Comparison of ENCODE assay signal across 7 mouse cellular contexts in genomic region chr1:97771118-97771517, GRCm38 (mm10). TPM values are rescaled to one million over a fixed set of nuclear protein-coding genes. Genes with fewer than 3 reads are reported as not detected.
DNase-seq lines count a peak whose midpoint lies in the region; ATAC-seq and TF ChIP-seq lines count a peak whose summit lies in the region.

No protein-coding gene starts in this region.

- peaks cover 37% of the 10 kb centered on the region for H3K4me1 ChIP-seq in G1E (ENCODE audit: insufficient read depth, low read depth, low read length)
- peaks cover 28% of the 10 kb centered on the region for H3K4me1 ChIP-seq in heart, embryonic 13.5 days
- peaks cover 7% of the 10 kb centered on the region for H3K4me1 ChIP-seq in liver, postnatal 0 days (ENCODE audit: insufficient read depth)

- TF ChIP-seq EP300 in liver, postnatal 0 days (IDR thresholded peaks at IDR 0.05; ENCODE audit: low read depth): peak; percentile 58

- H3K9me3 ChIP-seq in G1E (replicated peaks): no peaks in the 10 kb centered on the region
- no peaks in the 10 kb centered on the region for H3K9me3 ChIP-seq in heart, embryonic 13.5 days
- no peaks in the 10 kb centered on the region for H3K9me3 ChIP-seq in liver, postnatal 0 days (ENCODE audit: low read length)

- TF ChIP-seq CTCF in G1E (IDR thresholded peaks at IDR 0.05; ENCODE audit: low read depth, low read length): no peak
- no peak for TF ChIP-seq CTCF in liver, postnatal 0 days (IDR thresholded peaks at IDR 0.05; ENCODE audit: low read depth)

- H3K27ac ChIP-seq in heart, embryonic 13.5 days (replicated peaks): peak overlapping the region; percentile 53; the same call in 1 of the 2 replicates
- H3K27ac ChIP-seq in liver, postnatal 0 days (ENCODE audit: low read depth): peak overlapping the region; percentile 99

- peak; percentile 15 for ATAC-seq in G1E (ENCODE audit: extremely low read depth, insufficient number of reproducible peaks, low FRiP score, poor library complexity, severe bottlenecking)
- ATAC-seq in heart, embryonic 13.5 days (ENCODE audit: extremely low read depth, insufficient number of reproducible peaks, low FRiP score, low TSS enrichment): no peak
- peak; percentile 58 for ATAC-seq in liver, postnatal 0 days
- no peak for ATAC-seq in CD4-positive, CD25-positive, alpha-beta regulatory T cell, adult 4 months

- H3K27me3 ChIP-seq in G1E (ENCODE audit: insufficient read depth, low read length): no peaks in the 10 kb centered on the region
- no peaks in the 10 kb centered on the region for H3K27me3 ChIP-seq in heart, embryonic 13.5 days (replicated peaks)
- no peaks in the 10 kb centered on the region for H3K27me3 ChIP-seq in liver, postnatal 0 days (ENCODE audit: insufficient read depth, low read length)

- peak overlapping the region; percentile 71 for H3K4me2 ChIP-seq in heart, embryonic 13.5 days
- peak overlapping the region; percentile 83 for H3K4me2 ChIP-seq in liver, postnatal 0 days (ENCODE audit: low read depth, low read length)

- peaks cover 17% of the 10 kb centered on the region for H3K36me3 ChIP-seq in G1E (replicated peaks)
- peaks cover 5% of the 10 kb centered on the region; the same call in 1 of the 2 replicates for H3K36me3 ChIP-seq in heart, embryonic 13.5 days
- H3K36me3 ChIP-seq in liver, postnatal 0 days (replicated peaks; ENCODE audit: insufficient read depth, low read length): no peaks in the 10 kb centered on the region

- WGBS in heart, embryonic 13.5 days: 49% methylated on average over 7 of the region's 7 CpGs
- WGBS in liver, postnatal 0 days (ENCODE audit: insufficient replicate concordance): 42% methylated on average over 7 of the region's 7 CpGs

- peak overlapping the region; percentile 100 for H3K4me3 ChIP-seq in G1E (ENCODE audit: low read depth, low read length)
- peak overlapping the region; percentile 90 for H3K4me3 ChIP-seq in heart, embryonic 13.5 days
- peak overlapping the region; percentile 83 for H3K4me3 ChIP-seq in liver, postnatal 0 days (ENCODE audit: low read depth, low read length)

- peak overlapping the region; percentile 62; the same call in 1 of the 2 replicates for H3K9ac ChIP-seq in heart, embryonic 13.5 days
- no peak overlapping the region for H3K9ac ChIP-seq in liver, postnatal 0 days (replicated peaks)

- DNase-seq in G1E (ENCODE audit: low spot score): no peak
- DNase-seq in adrenal gland, postnatal 25 days: peak; percentile 10
- DNase-seq in liver, postnatal 0 days: peak; percentile 45
- no peak for DNase-seq in natural killer cell, adult 2 months (ENCODE audit: low spot score in 2 of 2)
- DNase-seq in right cerebral cortex, postnatal 14 days: no peak

RNA-seq across cellular contexts. Expression of gene Ppip5k2, which starts 0.9 kb away (rescaled TPM):
- total RNA-seq in G1E (2014; fragmentation: Nextera tagmentation): 94.3 and 103 TPM in 2 replicates
- total RNA-seq in G1E (2017): 65.1 and 71.2 TPM in 2 replicates
- 8.9 and 10.0 TPM in 2 replicates for polyA plus RNA-seq in G1E (2012)
- total RNA-seq in adrenal gland, postnatal 25 days (2021): 17.6 and 19.5 TPM in 2 replicates
- polyA plus RNA-seq in heart, embryonic 13.5 days (2015; fragmentation: Nextera tagmentation; extraction: Ambion mirVana): 32.2 and 33.1 TPM in 2 replicates
- polyA plus RNA-seq in liver, postnatal 0 days (2015; fragmentation: Nextera tagmentation; extraction: Ambion mirVana): 8.1 and 10.1 TPM in 2 replicates
- polyA plus RNA-seq in CD4-positive, CD25-positive, alpha-beta regulatory T cell, adult 4 months (2017; shearing (Covaris generic)): 10 to 100 TPM; 27.8 to 33.8 TPM

RNA-seq across cellular contexts. Expression of gene Gin1, which starts 1.1 kb away (rescaled TPM):
- total RNA-seq in G1E (2014; fragmentation: Nextera tagmentation) (55.7 and 59.8 TPM in 2 replicates), G1E (2017) (27.2 and 27.6 TPM in 2 replicates)
- 1.8 and 2.3 TPM in 2 replicates for polyA plus RNA-seq in G1E (2012)
- total RNA-seq in adrenal gland, postnatal 25 days (2021): 10.7 and 17.6 TPM in 2 replicates
- polyA plus RNA-seq in heart, embryonic 13.5 days (2015; fragmentation: Nextera tagmentation; extraction: Ambion mirVana): 14.0 and 16.7 TPM in 2 replicates
- polyA plus RNA-seq in liver, postnatal 0 days (2015; fragmentation: Nextera tagmentation; extraction: Ambion mirVana): 9.7 and 10.9 TPM in 2 replicates
- polyA plus RNA-seq in CD4-positive, CD25-positive, alpha-beta regulatory T cell, adult 4 months (2017; shearing (Covaris generic)): 10 to 100 TPM; 27.2 to 31.3 TPM

Comparison
In these comparisons a context has a peak if more than half of its experiments do, and no peak if none do; other contexts are left out.
1. ATAC-seq: peak in G1E (single experiment) and liver, postnatal 0 days (single experiment); none in heart, embryonic 13.5 days (single experiment) and CD4-positive, CD25-positive, alpha-beta regulatory T cell, adult 4 months (single experiment).
2. DNase-seq: peak in adrenal gland, postnatal 25 days (single experiment) and liver, postnatal 0 days (single experiment); none in G1E (single experiment), natural killer cell, adult 2 months (0 of 2) and right cerebral cortex, postnatal 14 days (single experiment).
3. Peak in every context shown above with its lines, with median percentiles within 50 percentile points of each other: H3K4me3 ChIP-seq.